Mouse (Mus musculus) limb, embryonic 11.5 days (tissue): ENCODE measurements at regions not wholly inside any gene's neighbourhood (a gene's known extent, or its start where the extent isn't known, plus 50 kb on each side); places are given as distances from the start of the nearest gene placed in this dataset.

Source experiments
- ATAC-seq: fragments of 200-750 bp; cut with Nextera tagmentation; 2 replicates; pipeline ENCODE4 v1.8.0; 2017; ENCODE audit warnings: low read depth; ENCODE audit not compliant: insufficient number of reproducible peaks, low FRiP score, low TSS enrichment
- DNase-seq: peaks from one replicate; pipeline ENCODE4 v3.0.0-alpha.2; 2015; ENCODE audit warnings: low spot score
- H3K27ac ChIP-seq: fragments of 300-500 bp; sonication (generic); replicated peaks from 2 replicates; pipeline ENCODE4 v1.5.1; 2014; ENCODE audit warnings: low read depth, mild to moderate bottlenecking, low read length
- H3K27me3 ChIP-seq: fragments of 300-500 bp; sonication (generic); 2 replicates; pipeline ENCODE4 v1.6.1; 2014; ENCODE audit warnings: mild to moderate bottlenecking, low read length, mixed read lengths; ENCODE audit not compliant: control insufficient read depth, insufficient read depth
- H3K36me3 ChIP-seq: fragments of 300-500 bp; sonication (generic); 2 replicates; pipeline ENCODE4 v1.6.1; 2014; ENCODE audit warnings: mild to moderate bottlenecking, low read length, moderate library complexity, mixed read lengths; ENCODE audit not compliant: control insufficient read depth, insufficient read depth
- H3K4me1 ChIP-seq: fragments of 300-500 bp; sonication (generic); 2 replicates; pipeline ENCODE4 v1.6.1; 2014; ENCODE audit warnings: low read length, mixed read lengths; ENCODE audit not compliant: control insufficient read depth, insufficient read depth
- H3K4me2 ChIP-seq: fragments of 300-500 bp; sonication (generic); 2 replicates; pipeline ENCODE4 v1.6.1; 2014; ENCODE audit warnings: low read depth, mild to moderate bottlenecking, moderate library complexity; ENCODE audit not compliant: severe bottlenecking
- H3K4me3 ChIP-seq: fragments of 300-500 bp; sonication (generic); 2 replicates; pipeline ENCODE4 v1.5.1; 2014; ENCODE audit warnings: low read depth, low read length
- H3K9ac ChIP-seq: fragments of 300-500 bp; sonication (generic); 2 replicates; pipeline ENCODE4 v1.6.1; 2014; ENCODE audit warnings: mild to moderate bottlenecking, low read length
- H3K9me3 ChIP-seq: fragments of 300-500 bp; sonication (generic); 2 replicates; pipeline ENCODE4 v1.6.1; 2016; ENCODE audit warnings: low read length; ENCODE audit not compliant: control insufficient read depth
- WGBS: fragments of 180-500 bp; shearing (Covaris S2); extraction: QIAGEN DNeasy Blood & Tissue Kit; methylation state at CpG from one replicate; pipeline ENCODE4 v1.1.7; 2014; 5-methylcytosine and 5-hydroxymethylcytosine counted together

GRCm38 (mm10) chr13:75204417-75204816 is 114.8 kb downstream of the Pcsk1 start:
- Histone ChIP-seq H3K27me3 (no peaks in the 10 kb centered on the region), H3K4me1 (no peaks in the 10 kb centered on the region), H3K4me3 (no peak overlapping the region), H3K36me3 (no peaks in the 10 kb centered on the region), H3K9ac (no peak overlapping the region), H3K9me3 (no peaks in the 10 kb centered on the region), H3K27ac (no peak overlapping the region), H3K4me2 (no peak overlapping the region)
- WGBS = 31% methylated on average over 2 of the region's 2 CpGs
- DNase-seq (no peak), ATAC-seq (no peak)

DNA sequence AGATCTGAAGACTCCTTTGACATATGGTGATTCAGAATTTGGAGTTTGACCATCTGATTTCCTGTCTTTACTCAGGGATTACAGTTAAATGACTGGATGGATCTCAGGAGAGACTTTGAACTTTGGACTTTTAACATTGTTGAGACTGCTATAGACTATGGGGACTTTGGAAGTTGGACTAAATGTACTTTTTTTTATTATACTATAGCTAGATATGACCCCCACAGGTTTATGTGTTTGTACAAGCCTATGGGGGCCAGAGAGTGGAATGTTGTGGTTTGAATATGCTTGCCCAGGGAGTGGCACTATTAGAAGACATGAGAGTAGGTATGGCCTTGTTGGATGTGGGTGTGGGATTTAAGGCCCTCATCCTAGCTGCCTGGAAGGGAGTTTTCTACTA is 134.3 kb downstream of the Pcsk1 start:
- H3K9ac ChIP-seq = no peak overlapping the region
- ATAC-seq (no peak), DNase-seq (no peak)
- no peaks in the 10 kb centered on the region for H3K27me3 ChIP-seq
- no peaks in the 10 kb centered on the region for H3K4me1 ChIP-seq
- H3K36me3 ChIP-seq = no peaks in the 10 kb centered on the region
- no peak overlapping the region for H3K27ac ChIP-seq
- no peaks in the 10 kb centered on the region for H3K9me3 ChIP-seq
- H3K4me3 ChIP-seq = no peak overlapping the region
- H3K4me2 ChIP-seq = no peak overlapping the region

- Histone ChIP-seq H3K9ac (no peak overlapping the region), H3K36me3 (no peaks in the 10 kb centered on the region), H3K27ac (no peak overlapping the region), H3K4me1 (no peaks in the 10 kb centered on the region), H3K4me3 (no peak overlapping the region), H3K27me3 (no peaks in the 10 kb centered on the region), H3K4me2 (no peak overlapping the region), H3K9me3 (no peaks in the 10 kb centered on the region)
- no peak for ATAC-seq
- no peak for DNase-seq
- 89% methylated on average over 7 of the region's 7 CpGs for WGBS
Measured at GRCm38 (mm10) chr13:75225581-75226297, 136.1 kb downstream of the Pcsk1 start.

DNA sequence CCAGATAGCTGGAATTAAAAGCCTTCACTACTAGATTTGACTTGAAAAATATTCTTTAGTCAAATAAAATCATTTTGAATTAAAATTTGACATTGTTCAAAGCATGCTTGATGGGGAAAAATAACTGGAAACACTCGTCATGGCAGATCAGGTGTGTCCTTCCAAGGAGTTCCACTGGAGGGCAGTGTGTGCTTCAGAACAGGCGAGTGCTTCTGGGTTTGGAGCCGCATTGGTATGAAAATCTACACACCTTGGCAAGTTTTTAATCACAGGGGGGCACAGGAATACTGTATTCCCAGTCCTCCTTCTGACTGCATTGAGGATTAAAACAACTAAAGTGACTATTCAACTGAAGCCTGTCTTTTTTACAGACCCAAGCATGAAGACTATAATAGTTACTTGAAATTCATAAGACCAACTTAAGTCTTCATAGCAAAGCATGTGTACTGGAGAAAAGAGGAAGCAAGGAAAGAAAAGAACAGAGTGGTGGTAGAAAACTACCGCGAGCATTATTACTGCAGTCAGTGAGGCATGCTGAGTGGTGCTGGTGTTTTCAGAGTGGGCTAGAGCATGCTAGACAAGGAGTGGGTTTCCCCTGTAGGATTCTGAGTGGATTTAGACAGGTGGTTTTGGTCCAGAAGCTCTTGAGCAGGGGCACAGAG is 138.1 kb downstream of the Pcsk1 start:
- Histone ChIP-seq H3K4me3 (no peak overlapping the region), H3K4me2 (no peak overlapping the region), H3K9ac (no peak overlapping the region), H3K9me3 (no peaks in the 10 kb centered on the region), H3K4me1 (no peaks in the 10 kb centered on the region), H3K27me3 (no peaks in the 10 kb centered on the region), H3K27ac (no peak overlapping the region), H3K36me3 (no peaks in the 10 kb centered on the region)
- WGBS = 38% methylated on average over 5 of the region's 5 CpGs
- DNase-seq = peak; percentile 78
- peak; percentile 50; the same call in 1 of the 2 replicates for ATAC-seq

GRCm38 (mm10) chr13:75236424-75236823 is 146.8 kb downstream of the Pcsk1 start:
- Histone ChIP-seq H3K4me3 (no peak overlapping the region), H3K9me3 (no peaks in the 10 kb centered on the region), H3K36me3 (no peaks in the 10 kb centered on the region), H3K4me2 (no peak overlapping the region), H3K4me1 (no peaks in the 10 kb centered on the region), H3K27ac (no peak overlapping the region), H3K9ac (no peak overlapping the region), H3K27me3 (no peaks in the 10 kb centered on the region)
- WGBS = 75% methylated on average over 2 of the region's 2 CpGs
- ATAC-seq = no peak
- DNase-seq = no peak
